Mouse (Mus musculus): ENCODE results near the gene Fam160b1. TPM values are rescaled to one million over a fixed set of nuclear protein-coding genes. Genes with fewer than 3 reads are reported as not detected.

The Fam160b1 gene
- total RNA-seq, 1 experiment, result 8.5 TPM

GRCm38 (mm10) chr19:57437042-57437441, 76.6 kb downstream of the Fam160b1 start:
- TF ChIP-seq MAFK (IDR thresholded peaks at IDR 0.05; ENCODE audit: insufficient read depth, low read depth, low read length) (no peak), CHD2 (IDR thresholded peaks at IDR 0.05; ENCODE audit: low read depth, low read length) (no peak), ZC3H11A (IDR thresholded peaks at IDR 0.05; ENCODE audit: borderline replicate concordance, low read depth, low read length) (no peak), HCFC1 (IDR thresholded peaks at IDR 0.05; ENCODE audit: borderline replicate concordance, insufficient read depth, low read length) (no peak), ZNF384 (IDR thresholded peaks at IDR 0.05; ENCODE audit: low read depth, low read length) (no peak)
- H3K4me1 ChIP-seq (ENCODE audit: control insufficient read depth in 2 of 2, insufficient read depth in 2 of 2, low read length in 2 of 2, poor library complexity in 1 of 2), result no peaks in the 10 kb centered on the region
- no peak overlapping the region for H3K27ac ChIP-seq (ENCODE audit: insufficient read depth, low read depth, low read length, poor library complexity, severe bottlenecking)
- H3K36me3 ChIP-seq (ENCODE audit: control insufficient read depth, insufficient read depth, low read length, poor library complexity, severe bottlenecking), result no peaks in the 10 kb centered on the region
- H3K9ac ChIP-seq (ENCODE audit: insufficient read depth, low read depth, low read length, poor library complexity, severe bottlenecking), result no peak overlapping the region
- no peaks in the 10 kb centered on the region for H3K9me3 ChIP-seq (ENCODE audit: control insufficient read depth, insufficient read depth, low read depth, low read length)
- no peak for DNase-seq (ENCODE audit: low read depth, low spot score)
- in situ Hi-C loops (cut with MboI; ENCODE audit: low sequenced_read_pairs in 2 of 2, unreplicated experiment in 2 of 2), result no loop called here
- no peak overlapping the region for H3K4me3 ChIP-seq (ENCODE audit: insufficient read depth in 1 of 2, low read depth in 1 of 2, low read length in 2 of 2, poor library complexity in 1 of 2, severe bottlenecking in 1 of 2)

Other genes with a start within 250 kb of the Fam160b1 start
- 5.4 and 6.3 TPM in 2 replicates for gene Ablim1, start 45.8 kb upstream of the Fam160b1 start, total RNA-seq (2012; rRNA removed)
- 12.5 and 14.6 TPM in 2 replicates for gene Trub1, start 92.2 kb downstream of the Fam160b1 start, total RNA-seq (2012; rRNA removed)

Data from ES-E14 (cell line).